Mouse (Mus musculus): ENCODE measurements around the gene Tspan3.

- TF ChIP-seq CTCF (IDR thresholded peaks at IDR 0.05; ENCODE audit: borderline replicate concordance, extremely low read depth, insufficient read depth, insufficient read length), result no peak
- no peak for TF ChIP-seq POLR2A (IDR thresholded peaks at IDR 0.05; ENCODE audit: borderline replicate concordance, extremely low read depth, insufficient read depth, insufficient read length, poor library complexity, severe bottlenecking)
These were observed 38.7 kb downstream of the Tspan3 start for GRCm38 (mm10) chr9:56126453-56127173.

Measured in brain, embryonic 14.5 days (tissue).